Mouse (Mus musculus): ENCODE measurements around the gene Pof1b. TPM values are rescaled to one million over a fixed set of nuclear protein-coding genes. Genes with fewer than 3 reads are reported as not detected.
A peak's percentile ranks its signal among the peaks of the same experiment; 100 is the strongest.

The Pof1b gene
- total RNA-seq (2021), result not detected

DNA sequence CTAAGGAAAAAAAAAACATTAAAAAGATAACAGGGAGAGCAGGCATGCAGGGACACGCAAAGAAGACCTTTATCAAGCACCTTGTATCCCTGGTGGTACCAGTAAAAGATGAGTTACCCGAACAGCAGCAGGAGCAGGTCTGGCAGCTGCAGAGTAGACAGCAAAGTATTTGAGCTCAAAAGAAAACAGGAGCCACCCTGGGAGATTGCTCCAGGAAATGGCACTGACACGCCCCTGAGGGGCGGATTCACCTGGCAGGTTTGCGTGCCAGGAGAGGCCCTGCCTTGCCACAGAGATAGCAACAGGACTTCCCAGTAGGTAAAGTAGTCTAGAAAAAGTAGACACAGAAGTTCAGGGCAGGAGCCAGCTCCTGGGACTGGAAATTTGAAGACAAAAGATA, at the start of gene Pof1b:
TSS of gene Pof1b (minus strand) at position 144 of the 400 bp plus-strand sequence.
- no peak for DNase-seq
- intact Hi-C loops (cut with DNase I), result no loop called here

DNA sequence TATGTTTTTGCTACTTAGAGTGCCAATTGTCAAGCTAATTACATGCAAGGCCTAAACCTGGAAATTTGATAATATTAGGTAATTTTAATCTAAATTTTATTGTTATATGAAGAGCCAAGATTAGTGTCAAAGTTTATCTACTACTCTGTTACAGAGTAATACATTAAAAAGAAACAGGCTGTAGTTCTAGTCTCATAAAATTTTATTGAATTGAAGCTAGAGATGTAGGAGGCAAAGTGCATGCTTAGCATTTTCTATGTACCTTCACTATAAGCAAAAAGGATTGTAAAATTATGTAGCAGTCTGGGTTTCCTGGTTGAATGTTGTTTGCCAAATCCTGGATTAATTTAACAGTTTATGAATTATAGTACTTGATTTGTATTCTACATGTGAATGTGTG, 18.1 kb upstream of the Pof1b start:
- DNase-seq, result no peak
- intact Hi-C loops (cut with DNase I), result no loop called here

DNA sequence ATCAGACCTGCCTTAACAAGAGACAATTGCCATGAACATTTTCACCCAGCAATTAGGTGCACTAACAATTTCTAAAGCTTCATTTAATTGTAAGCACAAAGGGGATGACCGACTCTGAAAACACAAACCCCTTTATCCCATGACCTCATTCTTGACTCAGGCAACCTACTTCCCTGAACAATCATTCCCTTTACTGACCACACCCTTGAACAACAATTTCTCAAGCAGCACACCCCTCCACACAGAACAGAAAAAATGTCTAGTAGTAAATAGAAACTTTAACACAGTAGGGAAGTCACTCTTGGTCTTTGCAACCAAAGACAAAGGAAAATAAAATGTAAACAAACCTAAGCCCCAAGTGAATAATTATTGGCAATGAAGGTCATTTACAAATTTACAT, 4.1 kb downstream of the Pof1b start:
- intact Hi-C loops (cut with DNase I), result no loop called here
- DNase-seq, result no peak

DNA sequence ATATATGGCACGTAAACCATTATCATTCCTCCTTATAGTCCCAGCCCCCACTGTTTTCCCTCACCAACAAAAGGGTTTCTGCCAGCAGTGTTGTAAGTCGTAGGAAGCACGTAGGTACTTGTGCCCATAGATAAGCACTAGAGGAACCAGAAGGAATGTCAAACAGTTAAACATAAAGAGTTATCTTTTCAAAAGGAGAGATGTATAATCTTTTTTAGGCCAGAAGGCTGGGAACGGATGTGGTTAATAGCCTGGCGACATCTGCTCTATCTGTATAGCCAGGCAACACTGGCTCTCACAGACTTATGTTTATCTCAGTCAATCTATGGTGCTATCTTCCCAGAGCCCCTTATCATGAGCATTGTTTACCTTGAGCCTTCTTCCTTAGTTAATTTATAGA, 17.8 kb downstream of the Pof1b start:
- intact Hi-C loops (cut with DNase I), result no loop called here
- no peak for DNase-seq

DNA sequence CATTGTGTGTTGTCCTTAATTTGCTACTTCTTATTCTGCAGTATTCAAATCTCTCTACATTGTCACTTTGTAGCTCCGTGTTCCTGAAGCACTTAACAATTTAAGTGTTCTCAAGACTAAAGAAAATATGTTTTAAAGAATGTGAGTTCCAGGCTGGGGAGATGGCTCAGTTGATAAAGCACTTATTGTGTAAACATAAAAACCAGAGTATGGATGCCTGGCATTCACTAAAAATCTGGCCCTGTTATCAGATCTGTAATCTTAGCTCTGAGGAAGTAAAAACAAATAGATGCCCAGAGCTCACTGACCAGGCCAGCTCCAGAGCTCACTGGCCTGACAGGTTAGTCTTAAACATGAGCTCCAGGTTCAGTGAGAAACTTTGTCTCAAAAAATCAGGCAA, 22.9 kb downstream of the Pof1b start:
- intact Hi-C loops (cut with DNase I), result no loop called here

DNA sequence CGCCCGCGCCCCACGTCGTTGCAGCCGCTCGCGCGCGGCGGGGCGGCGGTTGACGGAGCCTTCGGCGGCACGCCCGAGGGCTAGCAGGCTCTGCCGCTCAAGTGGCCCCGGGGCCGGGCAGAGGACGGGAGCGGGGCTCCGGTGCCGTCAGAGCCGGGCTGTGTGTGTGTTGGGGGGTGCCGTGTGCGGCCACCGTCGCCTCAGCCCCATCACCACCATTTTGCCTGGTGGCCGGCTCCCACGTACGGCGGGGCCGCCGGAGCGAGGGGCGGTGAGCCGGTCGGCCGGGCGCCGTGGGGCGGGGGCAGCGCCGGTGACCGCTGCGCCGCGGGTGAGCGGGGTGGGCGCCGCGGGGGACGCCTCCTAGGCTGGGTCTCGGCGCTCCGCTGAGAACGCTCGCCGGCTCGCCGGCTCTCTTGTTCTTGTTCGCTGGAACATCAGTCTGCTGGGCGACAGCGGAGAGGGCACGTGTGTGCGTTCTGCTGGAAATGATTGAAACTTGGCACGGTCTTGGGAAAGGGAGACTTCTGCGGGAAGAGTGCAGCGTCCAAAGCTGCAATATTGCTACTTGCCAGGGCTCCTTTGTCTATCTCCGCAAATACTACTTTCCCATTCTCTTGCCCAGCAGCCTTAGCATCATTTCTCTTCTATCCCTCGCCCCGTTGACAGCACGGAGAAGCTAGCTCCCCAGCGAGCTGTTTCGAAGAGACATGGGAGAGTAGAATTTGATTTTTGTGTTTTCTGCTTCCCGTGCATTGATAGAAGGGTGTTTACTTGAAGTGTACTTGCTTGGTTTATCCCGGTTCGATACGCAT, 96.9 kb downstream of the Pof1b start:
- DNase-seq, result peak; percentile 1 to 12
- intact Hi-C loops (cut with DNase I), result no loop called here

More for the DNA sequence above, 22.9 kb downstream of the Pof1b start:
- DNase-seq, result no peak

DNA sequence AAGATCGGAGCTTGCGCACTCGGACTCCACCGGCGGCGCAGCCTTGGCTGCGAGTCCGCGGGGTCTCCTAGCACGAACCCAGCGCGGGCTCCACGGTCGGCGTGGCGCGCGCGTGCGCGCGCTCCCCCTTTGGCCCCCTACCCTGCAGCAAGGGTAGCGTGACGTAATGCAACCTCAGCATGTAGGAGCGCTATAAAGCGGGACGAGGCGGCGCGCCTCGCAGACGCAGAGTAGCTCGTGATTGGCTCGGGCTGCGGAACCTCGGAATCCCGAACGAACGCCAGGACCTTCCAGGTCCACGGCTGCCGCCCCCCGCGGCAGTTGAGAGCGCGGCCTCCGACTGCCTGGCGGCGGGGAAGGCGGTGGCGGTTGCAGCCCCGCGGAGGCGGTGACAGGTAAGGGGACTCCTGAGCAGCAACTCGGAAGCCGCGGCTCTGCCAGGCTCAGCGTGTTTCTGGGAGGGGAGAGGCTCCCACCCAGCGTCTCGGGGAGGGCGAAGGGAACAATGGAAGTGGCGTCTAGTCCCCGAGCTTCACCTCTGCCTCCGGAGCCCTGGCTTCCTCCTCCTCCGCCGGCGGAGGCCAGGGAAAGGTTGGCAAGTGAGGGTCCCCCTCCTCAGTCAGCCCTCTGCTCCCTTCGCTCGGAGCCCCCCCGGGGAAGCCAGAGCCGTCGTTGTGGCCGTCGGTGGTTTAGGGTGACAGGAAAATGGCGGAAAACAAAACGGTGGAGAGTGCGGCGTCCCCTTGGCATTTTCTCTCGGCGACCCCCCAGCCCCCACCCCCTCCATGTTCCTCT, 97.7 kb downstream of the Pof1b start, which contains the start of gene Zfp711:
TSS of gene Zfp711 (plus strand) at position 16 of the 795 bp plus-strand sequence.
- DNase-seq, result peak; percentile 21 to 27
- intact Hi-C loops (cut with DNase I), result no loop called here

Other genes with a start within 250 kb of the Pof1b start
- gene 2010106E10Rik, start 203.4 kb downstream of the Pof1b start, total RNA-seq (2021), result not detected
- under 1 TPM; 0.42 to 0.62 TPM for gene Zfp711, start 98.1 kb downstream of the Pof1b start, total RNA-seq (2021)

Measured in heart, postnatal 36 days (tissue).